Mouse (Mus musculus): ENCODE data around the gene Zfp410.

- TF ChIP-seq CTCF (IDR thresholded peaks at IDR 0.05; ENCODE audit: low read depth, low read length) (no peak), POLR2A (IDR thresholded peaks at IDR 0.05; ENCODE audit: borderline replicate concordance, low read depth, low read length) (no peak)
Observed at GRCm38 (mm10) chr12:84364291-84364690, 47.6 kb downstream of the Zfp410 start.
